Mouse (Mus musculus): ENCODE measurements around the gene Camk1d. TPM values are rescaled to one million over a fixed set of nuclear protein-coding genes. Genes with fewer than 3 reads are reported as not detected.

The Camk1d gene
- polyA plus RNA-seq, 1 experiment from 2014 or later = 2.2 TPM

GRCm38 (mm10) chr2:5358049-5358448 lies 356.3 kb downstream of the Camk1d start:
- H3K4me3 ChIP-seq = no peak overlapping the region
- no peaks in the 10 kb centered on the region for H3K27me3 ChIP-seq (replicated peaks)
- H3K9ac ChIP-seq = no peak overlapping the region
- H3K4me2 ChIP-seq = no peak overlapping the region
- H3K4me1 ChIP-seq = no peaks in the 10 kb centered on the region
- no peaks in the 10 kb centered on the region for H3K9me3 ChIP-seq
- WGBS = 76% methylated on average over 5 of the region's 5 CpGs
- H3K27ac ChIP-seq (replicated peaks) = no peak overlapping the region
- no peaks in the 10 kb centered on the region for H3K36me3 ChIP-seq
- ATAC-seq (ENCODE audit: extremely low read depth, insufficient number of reproducible peaks, low FRiP score, low TSS enrichment) = no peak

DNA sequence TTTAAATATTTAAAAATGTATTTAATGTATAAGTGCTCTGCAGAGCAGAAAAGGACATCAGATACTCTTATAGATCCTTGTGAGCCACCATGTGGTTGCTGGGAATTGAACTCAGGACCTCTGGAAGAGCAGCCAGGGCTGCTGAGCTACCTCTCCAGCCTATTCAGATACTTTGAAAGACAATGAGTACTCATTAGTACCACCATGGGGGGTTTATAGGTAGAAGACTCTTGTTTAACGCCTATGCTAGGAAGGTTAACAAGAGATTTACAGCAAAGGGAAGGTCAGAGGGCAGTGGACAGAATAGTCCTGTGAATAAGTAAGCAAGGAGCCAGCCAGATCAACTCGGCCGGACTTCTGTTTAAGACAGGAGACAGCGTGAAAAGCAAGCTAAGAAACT lies 357.3 kb downstream of the Camk1d start:
- no peaks in the 10 kb centered on the region for H3K36me3 ChIP-seq
- no peaks in the 10 kb centered on the region for H3K9me3 ChIP-seq
- no peak overlapping the region for H3K4me3 ChIP-seq
- no peaks in the 10 kb centered on the region for H3K27me3 ChIP-seq (replicated peaks)
- ATAC-seq (ENCODE audit: extremely low read depth, insufficient number of reproducible peaks, low FRiP score, low TSS enrichment) = no peak
- no peak overlapping the region for H3K9ac ChIP-seq
- 68% methylated on average over 4 of the region's 4 CpGs for WGBS
- H3K27ac ChIP-seq (replicated peaks) = no peak overlapping the region
- H3K4me2 ChIP-seq = no peak overlapping the region
- no peaks in the 10 kb centered on the region for H3K4me1 ChIP-seq

DNA sequence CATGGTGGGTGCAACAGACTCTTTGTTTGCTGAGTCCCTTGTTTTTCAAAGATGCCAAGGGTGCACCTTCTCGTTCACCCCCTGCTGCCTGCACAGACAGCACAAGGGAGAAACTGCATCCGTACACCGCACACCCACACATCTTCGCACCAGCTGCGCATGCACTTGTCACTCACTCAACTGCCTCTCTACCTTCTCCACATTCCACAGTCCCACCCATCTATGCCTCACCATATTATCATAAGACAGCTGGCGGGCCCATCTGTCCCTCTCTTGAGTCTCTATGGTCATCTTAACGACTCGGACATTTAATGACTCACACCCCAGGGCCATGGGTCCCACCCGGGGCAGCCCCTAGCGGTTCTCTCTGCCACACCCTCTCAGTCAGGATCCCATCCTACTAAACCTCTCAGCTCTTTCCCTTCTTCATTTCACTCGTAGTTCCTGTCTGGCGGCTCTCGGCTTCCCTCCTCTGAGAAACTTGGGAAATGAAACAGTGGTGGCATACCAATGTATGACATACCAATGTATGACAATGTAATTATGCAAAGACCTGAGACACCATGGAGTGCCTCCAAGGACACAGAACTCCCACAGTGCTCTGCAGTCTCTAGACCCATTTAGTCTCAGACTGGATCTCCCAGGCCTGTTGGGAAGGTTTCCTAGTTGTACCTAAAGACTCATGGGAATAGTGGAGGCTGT lies 361.3 kb downstream of the Camk1d start:
- Histone ChIP-seq H3K4me2 (no peak overlapping the region), H3K4me1 (no peaks in the 10 kb centered on the region), H3K27ac (replicated peaks) (no peak overlapping the region), H3K36me3 (no peaks in the 10 kb centered on the region), H3K4me3 (no peak overlapping the region), H3K9ac (no peak overlapping the region), H3K9me3 (no peaks in the 10 kb centered on the region), H3K27me3 (replicated peaks) (no peaks in the 10 kb centered on the region)
- WGBS = 76% methylated on average over 13 of the region's 13 CpGs
- ATAC-seq (ENCODE audit: extremely low read depth, insufficient number of reproducible peaks, low FRiP score, low TSS enrichment) = no peak

DNA sequence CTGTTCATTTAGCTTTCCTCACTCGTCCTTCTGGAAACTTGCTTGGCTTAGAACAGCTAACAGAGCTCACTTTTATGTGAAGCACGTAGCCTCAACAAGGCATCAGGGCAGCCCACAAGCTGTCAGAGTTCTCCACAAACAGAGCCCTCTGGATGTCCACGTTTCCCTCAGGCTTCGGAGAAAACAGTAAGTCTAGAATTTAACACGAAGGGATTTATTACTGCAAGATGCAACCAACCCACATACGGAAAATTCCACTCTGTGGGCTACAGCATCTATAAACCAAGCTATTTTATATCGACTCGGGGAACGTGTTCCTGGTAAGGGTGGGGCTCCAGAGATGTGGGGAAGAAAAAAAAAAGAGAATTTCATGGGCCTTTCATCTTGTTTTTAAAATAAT lies 369.0 kb downstream of the Camk1d start:
- no peak overlapping the region for H3K4me3 ChIP-seq
- 74% methylated on average over 9 of the region's 9 CpGs for WGBS
- ATAC-seq (ENCODE audit: extremely low read depth, insufficient number of reproducible peaks, low FRiP score, low TSS enrichment) = no peak
- no peak overlapping the region for H3K4me2 ChIP-seq
- H3K9me3 ChIP-seq = no peaks in the 10 kb centered on the region
- no peaks in the 10 kb centered on the region for H3K27me3 ChIP-seq (replicated peaks)
- H3K27ac ChIP-seq (replicated peaks) = no peak overlapping the region
- no peaks in the 10 kb centered on the region for H3K4me1 ChIP-seq
- no peak overlapping the region for H3K9ac ChIP-seq
- no peaks in the 10 kb centered on the region for H3K36me3 ChIP-seq

GRCm38 (mm10) chr2:5327533-5328250 lies 386.6 kb downstream of the Camk1d start:
- Histone ChIP-seq H3K9ac (no peak overlapping the region), H3K4me2 (no peak overlapping the region), H3K4me1 (peaks cover 10% of the 10 kb centered on the region), H3K9me3 (no peaks in the 10 kb centered on the region), H3K27me3 (replicated peaks) (no peaks in the 10 kb centered on the region), H3K27ac (replicated peaks) (no peak overlapping the region), H3K4me3 (no peak overlapping the region), H3K36me3 (no peaks in the 10 kb centered on the region)
- no peak for ATAC-seq (ENCODE audit: extremely low read depth, insufficient number of reproducible peaks, low FRiP score, low TSS enrichment)
- 66% methylated on average over 12 of the region's 12 CpGs for WGBS

- ATAC-seq (ENCODE audit: extremely low read depth, insufficient number of reproducible peaks, low FRiP score, low TSS enrichment) = no peak
- Histone ChIP-seq H3K9ac (no peak overlapping the region), H3K4me1 (peaks cover 10% of the 10 kb centered on the region), H3K4me2 (no peak overlapping the region), H3K4me3 (no peak overlapping the region), H3K27ac (replicated peaks) (no peak overlapping the region), H3K27me3 (replicated peaks) (no peaks in the 10 kb centered on the region), H3K9me3 (no peaks in the 10 kb centered on the region), H3K36me3 (no peaks in the 10 kb centered on the region)
- 48% methylated on average over 3 of the region's 3 CpGs for WGBS
Measured at GRCm38 (mm10) chr2:5324806-5325205, 389.5 kb downstream of the Camk1d start.

DNA sequence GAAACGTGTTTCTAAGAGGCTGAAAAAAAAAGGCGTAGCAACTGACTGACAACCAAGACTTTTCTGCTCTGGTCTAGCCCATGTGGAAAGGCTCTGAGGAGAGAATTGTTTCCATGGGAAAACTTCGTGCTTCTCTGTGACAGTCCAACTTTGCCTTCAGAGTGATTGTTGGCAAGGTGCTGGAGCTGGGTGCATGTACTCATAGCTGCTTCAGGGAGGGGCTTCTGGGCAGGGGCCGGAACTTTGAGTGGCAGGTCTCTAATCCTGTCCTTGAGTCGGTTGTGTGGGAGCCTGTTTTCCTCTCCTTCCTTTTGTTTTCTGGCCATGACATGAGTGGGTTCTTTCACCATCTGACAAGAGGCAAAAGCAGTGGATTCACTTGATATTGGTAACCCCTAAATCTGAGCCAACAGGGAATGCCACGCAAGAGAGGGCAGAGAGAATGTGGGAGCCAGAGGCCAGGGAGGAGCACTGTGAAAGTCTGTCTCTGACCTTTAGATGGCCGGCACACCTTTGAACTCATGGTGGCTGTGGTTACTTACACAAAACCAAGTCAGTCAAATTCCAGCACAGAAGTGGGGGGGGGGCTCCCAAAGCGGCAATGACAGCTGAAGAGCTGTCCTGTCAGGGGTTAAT lies 392.5 kb downstream of the Camk1d start:
- H3K4me1 ChIP-seq = peaks cover 10% of the 10 kb centered on the region
- H3K4me3 ChIP-seq = no peak overlapping the region
- no peaks in the 10 kb centered on the region for H3K27me3 ChIP-seq (replicated peaks)
- H3K4me2 ChIP-seq = no peak overlapping the region
- H3K36me3 ChIP-seq = no peaks in the 10 kb centered on the region
- WGBS = 67% methylated on average over 8 of the region's 8 CpGs
- no peak overlapping the region for H3K9ac ChIP-seq
- no peaks in the 10 kb centered on the region for H3K9me3 ChIP-seq
- no peak for ATAC-seq (ENCODE audit: extremely low read depth, insufficient number of reproducible peaks, low FRiP score, low TSS enrichment)
- no peak overlapping the region for H3K27ac ChIP-seq (replicated peaks)

- H3K9ac ChIP-seq = no peak overlapping the region
- no peak for ATAC-seq (ENCODE audit: extremely low read depth, insufficient number of reproducible peaks, low FRiP score, low TSS enrichment)
- no peak overlapping the region for H3K4me3 ChIP-seq
- no peaks in the 10 kb centered on the region for H3K27me3 ChIP-seq (replicated peaks)
- WGBS = 67% methylated on average over 3 of the region's 3 CpGs
- no peaks in the 10 kb centered on the region for H3K9me3 ChIP-seq
- H3K27ac ChIP-seq (replicated peaks) = no peak overlapping the region
- no peak overlapping the region for H3K4me2 ChIP-seq
- H3K4me1 ChIP-seq = peaks cover 11% of the 10 kb centered on the region; the same call in 1 of the 2 replicates
- no peaks in the 10 kb centered on the region for H3K36me3 ChIP-seq
Measured at GRCm38 (mm10) chr2:5319138-5319537, 395.2 kb downstream of the Camk1d start.

DNA sequence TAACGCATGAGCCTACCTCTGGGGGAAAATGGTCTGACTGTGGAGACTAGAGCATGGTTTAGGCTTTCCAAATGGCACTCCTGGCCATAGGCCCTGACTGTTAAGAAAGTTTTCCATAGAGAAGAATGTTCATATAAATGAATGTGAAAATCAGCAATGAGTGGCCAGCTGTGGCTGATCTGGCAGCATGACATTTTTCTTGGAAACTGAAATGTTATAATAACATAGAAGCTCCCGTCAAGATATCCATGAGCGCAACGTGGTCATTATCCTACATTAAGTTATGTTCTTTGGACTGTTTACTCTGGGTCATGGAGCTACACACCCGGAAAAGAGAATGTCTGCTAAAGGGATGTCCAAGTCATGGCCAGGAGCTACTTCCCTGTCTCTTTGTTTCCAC lies 397.6 kb downstream of the Camk1d start:
- no peaks in the 10 kb centered on the region for H3K36me3 ChIP-seq
- WGBS = 76% methylated on average over 5 of the region's 5 CpGs
- no peak overlapping the region for H3K4me2 ChIP-seq
- no peaks in the 10 kb centered on the region for H3K27me3 ChIP-seq (replicated peaks)
- no peak overlapping the region for H3K9ac ChIP-seq
- H3K4me1 ChIP-seq = peaks cover 11% of the 10 kb centered on the region; the same call in 1 of the 2 replicates
- no peak for ATAC-seq (ENCODE audit: extremely low read depth, insufficient number of reproducible peaks, low FRiP score, low TSS enrichment)
- no peaks in the 10 kb centered on the region for H3K9me3 ChIP-seq
- H3K4me3 ChIP-seq = no peak overlapping the region
- no peak overlapping the region for H3K27ac ChIP-seq (replicated peaks)

DNA sequence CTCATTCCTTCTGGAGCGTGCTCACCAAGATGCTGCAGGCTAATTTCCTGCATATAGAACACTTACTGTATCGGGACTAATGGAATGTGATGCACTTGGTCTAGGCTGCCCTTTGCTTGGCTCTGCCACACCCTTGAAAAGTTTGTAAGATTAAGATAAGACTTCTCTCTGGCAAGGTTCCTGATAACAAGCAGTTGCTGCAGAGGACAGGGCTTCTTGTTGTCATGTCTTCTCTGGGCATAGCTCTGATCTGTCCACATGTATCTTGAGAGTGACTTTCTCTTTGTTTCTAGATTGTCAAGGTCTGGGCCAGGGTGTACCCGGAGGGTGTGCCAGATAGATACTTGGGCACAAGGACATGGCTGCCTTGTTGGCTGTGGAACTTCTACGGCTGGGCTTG lies 398.1 kb downstream of the Camk1d start:
- Histone ChIP-seq H3K9ac (no peak overlapping the region), H3K4me3 (no peak overlapping the region), H3K36me3 (no peaks in the 10 kb centered on the region), H3K27me3 (replicated peaks) (no peaks in the 10 kb centered on the region), H3K27ac (replicated peaks) (no peak overlapping the region), H3K4me1 (peaks cover 11% of the 10 kb centered on the region; the same call in 1 of the 2 replicates), H3K9me3 (no peaks in the 10 kb centered on the region), H3K4me2 (no peak overlapping the region)
- no peak for ATAC-seq (ENCODE audit: extremely low read depth, insufficient number of reproducible peaks, low FRiP score, low TSS enrichment)
- 68% methylated on average over 4 of the region's 4 CpGs for WGBS

GRCm38 (mm10) chr2:5315291-5315828 lies 399.0 kb downstream of the Camk1d start:
- no peak overlapping the region for H3K4me2 ChIP-seq
- WGBS = 77% methylated on average over 8 of the region's 8 CpGs
- H3K27me3 ChIP-seq (replicated peaks) = no peaks in the 10 kb centered on the region
- ATAC-seq (ENCODE audit: extremely low read depth, insufficient number of reproducible peaks, low FRiP score, low TSS enrichment) = no peak
- H3K4me3 ChIP-seq = no peak overlapping the region
- no peak overlapping the region for H3K27ac ChIP-seq (replicated peaks)
- no peaks in the 10 kb centered on the region for H3K9me3 ChIP-seq
- H3K4me1 ChIP-seq = peaks cover 11% of the 10 kb centered on the region; the same call in 1 of the 2 replicates
- H3K9ac ChIP-seq = no peak overlapping the region
- H3K36me3 ChIP-seq = no peaks in the 10 kb centered on the region
